Mouse (Mus musculus): ENCODE results near the gene Gpr183.

The Gpr183 gene

GRCm38 (mm10) chr14:121964990-121965389 is at the start of gene Gpr183:
TSS of gene Gpr183 (minus strand) at chr14:121965195.
- no peak for DNase-seq

- DNase-seq = no peak
Observed at GRCm38 (mm10) chr14:122013417-122013951, 48.5 kb upstream of the Gpr183 start.

GRCm38 (mm10) chr14:122012814-122013213 is 47.8 kb upstream of the Gpr183 start:
- no peak for DNase-seq

- DNase-seq = no peak
Observed at GRCm38 (mm10) chr14:122012193-122012592, 47.2 kb upstream of the Gpr183 start.

GRCm38 (mm10) chr14:122011768-122012167 is 46.8 kb upstream of the Gpr183 start:
- DNase-seq = no peak

GRCm38 (mm10) chr14:122010301-122010700 is 45.3 kb upstream of the Gpr183 start:
- DNase-seq = no peak

- no peak for DNase-seq
Observed at GRCm38 (mm10) chr14:122009502-122009901, 44.5 kb upstream of the Gpr183 start.

- DNase-seq = no peak
Observed at GRCm38 (mm10) chr14:122008261-122008660, 43.3 kb upstream of the Gpr183 start.

- DNase-seq = no peak
Observed at GRCm38 (mm10) chr14:122003812-122004211, 38.8 kb upstream of the Gpr183 start.

- no peak for DNase-seq
Observed at GRCm38 (mm10) chr14:122002224-122002623, 37.2 kb upstream of the Gpr183 start.

GRCm38 (mm10) chr14:122000346-122001105 is 35.5 kb upstream of the Gpr183 start:
- no peak for DNase-seq

GRCm38 (mm10) chr14:121999455-121999854 is 34.5 kb upstream of the Gpr183 start:
- DNase-seq = no peak

GRCm38 (mm10) chr14:121996786-121997185 is 31.8 kb upstream of the Gpr183 start:
- no peak for DNase-seq

- DNase-seq = no peak
Observed at GRCm38 (mm10) chr14:121995557-121995870, 30.5 kb upstream of the Gpr183 start.

GRCm38 (mm10) chr14:121994846-121995556 is 30.0 kb upstream of the Gpr183 start:
- no peak for DNase-seq

- DNase-seq = no peak
Observed at GRCm38 (mm10) chr14:121994171-121994700, 29.2 kb upstream of the Gpr183 start.

GRCm38 (mm10) chr14:121993616-121994015 is 28.6 kb upstream of the Gpr183 start:
- no peak for DNase-seq

- no peak for DNase-seq
Observed at GRCm38 (mm10) chr14:121992395-121993280, 27.6 kb upstream of the Gpr183 start.

- no peak for DNase-seq
Observed at GRCm38 (mm10) chr14:121991921-121992320, 26.9 kb upstream of the Gpr183 start.

- no peak for DNase-seq
Observed at GRCm38 (mm10) chr14:121990897-121991296, 25.9 kb upstream of the Gpr183 start.

GRCm38 (mm10) chr14:121989869-121990268 is 24.9 kb upstream of the Gpr183 start:
- no peak for DNase-seq

GRCm38 (mm10) chr14:121989331-121989730 is 24.3 kb upstream of the Gpr183 start:
- no peak for DNase-seq

- no peak for DNase-seq
Observed at GRCm38 (mm10) chr14:121987691-121988090, 22.7 kb upstream of the Gpr183 start.

Measured in cerebellum, adult 11 months (tissue).